Mouse (Mus musculus): ENCODE measurements around the gene Serpinb9.
A peak's percentile ranks its signal among the peaks of the same experiment; 100 is the strongest.
"Not testable (repeated sequence)": the region's sequence is repeated elsewhere in the genome, so short reads cannot be mapped to it uniquely, and the experiment has no call there.

The Serpinb9 gene

GRCm38 (mm10) chr13:33002950-33003349 lies at the start of gene Serpinb9:
Gene Serpinb9 (plus strand): TSS chr13:33003250.
- no peak for DNase-seq (ENCODE audit: low spot score in 2 of 2)

- no peak for DNase-seq (ENCODE audit: low spot score in 2 of 2)
Observed at GRCm38 (mm10) chr13:32956537-32956936, 46.5 kb upstream of the Serpinb9 start.

- DNase-seq (ENCODE audit: low spot score in 2 of 2), result no peak
Observed at GRCm38 (mm10) chr13:32957917-32958316, 45.1 kb upstream of the Serpinb9 start.

GRCm38 (mm10) chr13:32958521-32958920 lies 44.5 kb upstream of the Serpinb9 start:
- DNase-seq (ENCODE audit: low spot score in 2 of 2), result not testable (repeated sequence)

GRCm38 (mm10) chr13:32963990-32964753 lies 38.9 kb upstream of the Serpinb9 start:
- no peak for DNase-seq (ENCODE audit: low spot score in 2 of 2)

GRCm38 (mm10) chr13:32964989-32965811 lies 37.9 kb upstream of the Serpinb9 start, which contains the start of gene Serpinb6b:
Gene Serpinb6b (plus strand): TSS chr13:32965209.
- peak in 1 of 2 experiments; percentile 2 for DNase-seq (ENCODE audit: low spot score in 2 of 2)

- no peak for DNase-seq (ENCODE audit: low spot score in 2 of 2)
Observed at GRCm38 (mm10) chr13:32966116-32966515, 36.9 kb upstream of the Serpinb9 start.

- DNase-seq (ENCODE audit: low spot score in 2 of 2), result no peak
Observed at GRCm38 (mm10) chr13:32967233-32967632, 35.8 kb upstream of the Serpinb9 start.

- no peak for DNase-seq (ENCODE audit: low spot score in 2 of 2)
Observed at GRCm38 (mm10) chr13:32968353-32968984, 34.6 kb upstream of the Serpinb9 start.

GRCm38 (mm10) chr13:32968996-32969640 lies 33.9 kb upstream of the Serpinb9 start:
- DNase-seq (ENCODE audit: low spot score in 2 of 2), result no peak

- no peak for DNase-seq (ENCODE audit: low spot score in 2 of 2)
Observed at GRCm38 (mm10) chr13:32969641-32970040, 33.4 kb upstream of the Serpinb9 start.

GRCm38 (mm10) chr13:32970776-32971175 lies 32.3 kb upstream of the Serpinb9 start:
- no peak for DNase-seq (ENCODE audit: low spot score in 2 of 2)

- no peak for DNase-seq (ENCODE audit: low spot score in 2 of 2)
Observed at GRCm38 (mm10) chr13:32974268-32974667, 28.8 kb upstream of the Serpinb9 start.

GRCm38 (mm10) chr13:32974889-32975460 lies 28.1 kb upstream of the Serpinb9 start:
- no peak for DNase-seq (ENCODE audit: low spot score in 2 of 2)

- DNase-seq (ENCODE audit: low spot score in 2 of 2), result no peak
Observed at GRCm38 (mm10) chr13:32975710-32976109, 27.3 kb upstream of the Serpinb9 start.

GRCm38 (mm10) chr13:32982556-32983042 lies 20.5 kb upstream of the Serpinb9 start:
- no peak for DNase-seq (ENCODE audit: low spot score in 2 of 2)

- no peak for DNase-seq (ENCODE audit: low spot score in 2 of 2)
Observed at GRCm38 (mm10) chr13:32986256-32986655, 16.8 kb upstream of the Serpinb9 start.

- no peak for DNase-seq (ENCODE audit: low spot score in 2 of 2)
Observed at GRCm38 (mm10) chr13:32993152-32993893, 9.7 kb upstream of the Serpinb9 start.

GRCm38 (mm10) chr13:32993894-32994242 lies 9.2 kb upstream of the Serpinb9 start:
- DNase-seq (ENCODE audit: low spot score in 2 of 2), result no peak

GRCm38 (mm10) chr13:32995051-32995450 lies 8.0 kb upstream of the Serpinb9 start:
- no peak for DNase-seq (ENCODE audit: low spot score in 2 of 2)

GRCm38 (mm10) chr13:33001341-33001740 lies 1.7 kb upstream of the Serpinb9 start:
- no peak for DNase-seq (ENCODE audit: low spot score in 2 of 2)

All from right cerebral cortex, adult 2 months (tissue).